Mouse (Mus musculus) liver, adult 2 months (tissue): ENCODE results near the gene Tacc3.

Experiments used
- CTCF ChIP-seq: fragments of 200-500 bp; IDR thresholded peaks from 2 replicates; pipeline ENCODE4 v1.5.1; 2011; ENCODE audit warnings: low read depth, low read length, control low read depth
- POLR2A ChIP-seq: fragments of 200-500 bp; IDR thresholded peaks from 2 replicates; pipeline ENCODE4 v1.6.1; 2011; ENCODE audit warnings: low read length, control low read depth; ENCODE audit not compliant: insufficient read depth; ENCODE audit errors: extremely low read depth

DNA sequence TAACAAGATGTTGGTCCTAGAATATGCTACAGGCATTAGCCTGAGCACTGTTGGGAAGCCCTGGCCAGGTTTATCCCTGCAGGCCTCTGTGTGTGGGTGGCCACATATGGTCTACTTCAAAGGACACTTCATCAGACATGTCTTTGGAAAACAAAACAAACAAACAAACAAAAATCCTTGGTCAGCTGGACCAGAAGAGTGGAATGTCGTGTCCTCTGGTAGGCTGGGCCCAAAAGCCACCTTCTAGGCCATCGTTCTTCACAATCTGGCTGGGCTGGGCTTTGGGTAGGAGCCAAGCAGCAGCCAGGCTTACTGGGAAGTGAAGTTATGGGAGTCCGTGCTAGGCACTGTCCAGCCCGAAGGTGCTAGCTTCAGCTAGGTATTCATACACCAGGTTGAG lies 49.2 kb downstream of the Tacc3 start:
- TF ChIP-seq POLR2A (no peak), CTCF (no peak)
